Mouse (Mus musculus) urinary bladder, adult 2 months (tissue): Measurements from ENCODE around the gene Dnajc9. TPM values are rescaled to one million over a fixed set of nuclear protein-coding genes. Genes with fewer than 3 reads are reported as not detected.

Experiments
- DNase-seq: peaks from one replicate; pipeline ENCODE4 v3.0.0; 2022; ENCODE audit warnings: low spot score
- polyA plus RNA-seq: library from polyadenylated mRNA; depleted of rRNA; stranded (reverse); fragments of >200 nt; gene quantifications from 2 replicates; pipeline ENCODE4 v1.2.3, GENCODE M21; 2012; rRNA removed

Gene Dnajc9
- 21.8 and 24.8 TPM in 2 replicates for polyA plus RNA-seq

GRCm38 (mm10) chr14:20388441-20389129, at the start of gene Dnajc9:
Gene Dnajc9 (minus strand): TSS chr14:20388910.
- peak; percentile 91 for DNase-seq

DNA sequence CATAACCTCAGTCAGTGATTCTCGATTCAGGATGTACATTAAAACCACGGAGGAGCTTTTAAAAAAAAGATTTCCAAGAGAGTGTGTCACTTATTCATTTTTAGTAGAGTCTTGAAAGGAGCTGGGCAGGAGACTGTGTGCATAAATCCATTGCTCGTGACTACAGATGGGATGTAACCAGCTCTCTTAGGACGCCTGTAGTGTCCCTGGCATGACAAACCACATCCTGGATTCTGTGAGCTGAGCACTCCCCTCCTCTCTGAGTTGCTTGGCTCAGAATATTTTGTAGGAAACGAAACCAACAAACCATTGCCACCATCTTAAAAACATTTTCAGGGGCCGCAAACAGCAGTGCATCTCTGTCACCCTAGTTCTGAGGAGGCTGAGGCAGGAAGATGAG, 48.3 kb upstream of the Dnajc9 start:
- DNase-seq, result no peak

- no peak for DNase-seq
Observed at GRCm38 (mm10) chr14:20432420-20432819, 43.7 kb upstream of the Dnajc9 start.

GRCm38 (mm10) chr14:20431726-20432125, 43.0 kb upstream of the Dnajc9 start:
- DNase-seq, result no peak

DNA sequence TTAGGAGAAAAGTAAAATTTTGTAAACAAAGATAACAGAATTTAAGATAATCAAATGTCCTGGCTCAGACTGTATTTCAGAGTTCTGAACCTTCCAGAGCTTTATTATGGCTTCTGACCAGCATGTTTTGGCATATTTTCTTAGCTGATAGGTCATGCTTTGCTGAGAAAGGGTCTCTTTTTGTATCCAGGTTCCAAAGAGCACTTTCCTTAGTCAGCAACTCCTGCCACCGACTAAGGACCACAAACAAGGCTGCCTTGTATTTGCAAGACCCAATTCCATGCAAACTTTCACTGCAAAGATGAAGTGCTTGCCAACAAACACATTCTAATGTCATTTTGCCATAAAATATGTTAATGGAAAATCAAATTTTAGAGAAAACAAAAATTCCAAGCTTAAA, 41.1 kb upstream of the Dnajc9 start:
- no peak for DNase-seq

DNA sequence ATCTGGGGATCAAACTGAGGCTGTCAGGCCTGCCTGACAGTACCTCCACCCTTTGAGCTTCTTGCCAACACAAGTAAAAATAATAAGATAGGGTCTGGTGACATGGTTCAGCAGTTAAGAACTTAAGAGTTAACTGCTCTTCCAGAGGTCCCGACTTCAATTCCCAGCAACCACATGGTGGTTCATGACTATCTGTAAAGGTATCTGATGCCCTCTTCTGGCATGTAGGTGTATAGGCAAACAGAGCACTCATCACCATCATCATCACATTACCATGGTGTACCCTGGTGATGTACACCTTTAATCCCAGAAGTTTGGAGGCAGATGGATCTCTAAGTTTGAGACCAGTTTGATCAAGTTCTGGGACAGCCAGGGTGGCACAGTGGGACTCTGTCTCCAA, 39.9 kb upstream of the Dnajc9 start:
- no peak for DNase-seq

DNA sequence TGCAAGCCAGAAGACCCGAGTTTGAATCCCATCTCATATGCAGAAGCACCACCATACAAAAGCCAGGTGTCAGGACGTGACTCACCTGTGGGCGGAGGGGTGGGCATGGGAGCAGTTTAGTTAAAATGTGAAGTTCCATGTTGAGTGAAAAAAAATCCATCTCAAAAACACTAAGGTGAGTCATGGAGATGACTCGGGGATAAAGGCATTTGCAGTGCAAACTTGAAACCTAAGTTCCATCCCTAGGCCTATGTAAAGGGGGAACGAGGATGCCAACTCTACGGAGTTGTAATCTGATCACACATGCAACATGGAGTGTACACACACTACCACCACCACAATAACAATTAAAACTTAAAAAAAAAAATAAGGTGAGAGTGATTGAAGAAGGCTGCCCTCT, 34.3 kb upstream of the Dnajc9 start:
- no peak for DNase-seq

DNA sequence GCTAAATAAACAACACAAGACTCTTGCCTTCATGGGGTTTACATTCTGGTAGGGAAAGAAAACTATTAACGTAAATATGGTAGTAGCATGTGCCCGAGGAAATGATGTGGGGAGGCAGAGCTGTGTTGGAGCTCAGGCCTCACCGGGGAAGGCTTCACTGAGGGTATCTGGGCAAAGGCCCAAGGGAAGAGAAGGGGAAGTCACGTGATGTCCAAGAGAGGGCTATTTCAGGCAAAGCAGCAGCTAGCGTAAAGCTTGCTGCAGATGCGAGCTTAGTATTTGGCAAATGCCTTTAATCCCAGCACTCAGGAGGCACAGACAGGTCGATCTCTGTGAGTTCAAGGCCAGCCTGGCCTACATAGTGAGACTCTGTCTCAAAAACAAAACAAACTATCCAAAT, 33.5 kb upstream of the Dnajc9 start:
- DNase-seq, result no peak

DNA sequence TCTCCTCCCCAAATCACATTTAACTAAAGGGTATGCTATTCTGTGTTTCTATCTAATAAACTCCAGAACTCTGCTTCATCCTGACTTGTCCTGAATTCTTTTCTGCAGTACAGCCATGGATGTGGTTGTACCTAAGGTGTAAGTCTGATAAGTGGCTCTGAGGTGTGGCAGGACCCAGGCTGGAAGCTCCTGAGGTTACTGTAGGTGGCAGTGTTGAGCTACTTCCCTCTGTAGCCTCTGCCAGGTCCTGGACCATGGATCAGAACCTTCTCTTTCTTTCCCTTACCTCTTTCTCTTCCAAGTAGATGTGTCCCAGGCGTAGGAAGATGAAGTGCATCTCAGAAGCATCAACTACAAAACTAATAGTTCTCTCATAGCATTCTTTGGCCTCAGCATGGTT, 11.4 kb upstream of the Dnajc9 start:
- DNase-seq, result no peak

DNA sequence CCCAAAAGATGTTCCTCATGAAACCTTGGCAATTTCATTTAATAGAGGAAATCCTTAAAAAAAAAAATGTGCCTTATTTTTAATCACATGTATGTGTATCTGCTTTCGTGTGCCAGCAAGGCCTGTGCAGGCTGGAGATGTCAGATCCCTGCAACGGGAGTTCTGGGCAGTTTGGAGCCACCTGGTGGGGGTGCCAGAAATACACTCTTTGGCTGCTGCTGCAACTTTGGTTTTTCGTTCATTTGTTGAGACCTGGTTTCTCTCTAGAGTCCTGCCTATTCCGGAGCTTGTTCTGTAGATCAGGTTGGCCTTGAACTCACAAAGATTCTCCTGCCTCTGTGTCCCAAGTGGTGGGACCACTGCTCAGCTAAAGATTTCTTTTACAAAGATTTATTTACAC, 10.2 kb upstream of the Dnajc9 start:
- DNase-seq, result no peak

DNA sequence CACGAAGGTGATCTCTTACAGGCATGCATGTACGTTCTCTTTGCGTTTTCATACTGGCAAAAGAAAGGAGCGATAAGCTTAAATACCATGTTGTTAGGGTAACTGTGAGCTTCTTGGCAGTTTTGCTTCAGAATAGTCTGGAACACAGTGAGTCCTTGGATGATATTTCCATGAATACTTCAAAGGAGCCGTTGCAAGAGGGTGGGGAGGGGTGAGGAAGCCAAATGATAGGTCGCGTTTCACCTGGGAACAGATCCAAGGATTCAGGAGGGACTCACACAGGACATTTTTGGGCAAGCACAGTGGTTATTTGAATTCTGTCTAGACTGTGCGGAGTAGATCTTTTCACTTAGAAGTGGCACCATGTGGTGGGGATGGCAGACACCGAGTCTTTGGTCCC, 8.5 kb upstream of the Dnajc9 start:
- DNase-seq, result no peak

GRCm38 (mm10) chr14:20393205-20393913, 4.6 kb upstream of the Dnajc9 start, which contains the start of gene Mrps16:
Gene Mrps16 (minus strand): TSS chr14:20393634.
- peak; percentile 82 for DNase-seq

GRCm38 (mm10) chr14:20392326-20392725, 3.6 kb upstream of the Dnajc9 start:
- DNase-seq, result no peak

DNA sequence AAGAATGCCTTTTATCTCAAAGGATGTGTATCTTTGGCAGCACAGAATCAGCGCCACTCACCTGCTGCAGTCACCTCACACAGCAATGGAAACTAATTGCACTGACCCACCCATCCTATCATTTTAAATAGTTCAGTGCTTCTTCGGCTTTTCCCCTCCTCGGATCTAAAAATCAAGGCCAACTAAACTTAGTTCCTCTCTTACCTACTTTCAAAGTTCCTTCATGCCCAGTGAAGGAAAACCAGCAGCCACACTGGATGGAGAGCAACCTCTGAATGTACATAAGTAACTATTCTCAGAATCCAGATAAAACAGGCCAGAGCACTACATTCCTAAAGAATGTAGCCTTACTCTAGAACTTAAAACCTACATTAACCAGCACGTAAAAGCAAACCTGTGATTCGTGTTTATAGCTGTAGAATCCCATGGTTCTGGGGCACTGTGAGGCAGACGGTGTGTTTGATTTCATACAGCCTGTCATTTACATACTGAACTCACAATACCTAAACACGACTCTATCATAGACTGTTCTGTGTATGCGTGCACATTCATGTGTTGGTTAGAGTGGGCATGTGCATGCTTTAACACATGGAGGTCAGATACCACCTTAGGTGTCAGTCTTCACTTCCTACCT, 853 bp upstream of the Dnajc9 start:
- no peak for DNase-seq

DNA sequence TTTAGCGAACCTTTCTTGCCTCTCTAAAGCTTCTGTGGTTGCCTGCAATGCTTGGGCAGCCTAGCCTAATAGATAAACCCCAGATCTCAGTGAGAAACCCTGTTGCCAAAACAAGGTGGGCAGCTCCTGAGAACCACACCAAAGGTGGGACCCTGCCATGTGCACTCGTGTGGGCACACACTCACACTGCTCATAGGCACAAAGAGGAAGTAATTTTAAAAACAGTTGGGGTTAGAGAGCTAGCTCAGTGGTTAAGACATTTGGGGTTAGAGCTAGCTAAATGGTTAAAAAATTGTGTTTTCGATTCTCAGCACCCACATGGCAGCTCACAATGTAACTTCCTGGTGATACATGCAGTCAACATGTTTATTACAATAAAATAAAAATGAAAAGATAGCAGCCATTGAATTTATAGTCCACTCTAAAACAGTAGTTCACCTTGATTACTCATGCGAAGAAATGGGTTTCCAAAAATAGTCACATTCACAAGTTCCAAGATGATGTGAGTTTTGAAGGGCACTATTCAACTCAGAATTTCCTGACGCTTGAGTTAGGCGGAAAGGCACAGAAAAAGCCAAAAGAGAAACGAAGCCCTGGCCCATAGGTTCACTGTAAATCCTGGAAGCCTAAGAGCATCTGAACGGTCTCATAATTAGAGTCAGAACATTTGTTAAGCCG, 8.8 kb downstream of the Dnajc9 start:
- no peak for DNase-seq

DNA sequence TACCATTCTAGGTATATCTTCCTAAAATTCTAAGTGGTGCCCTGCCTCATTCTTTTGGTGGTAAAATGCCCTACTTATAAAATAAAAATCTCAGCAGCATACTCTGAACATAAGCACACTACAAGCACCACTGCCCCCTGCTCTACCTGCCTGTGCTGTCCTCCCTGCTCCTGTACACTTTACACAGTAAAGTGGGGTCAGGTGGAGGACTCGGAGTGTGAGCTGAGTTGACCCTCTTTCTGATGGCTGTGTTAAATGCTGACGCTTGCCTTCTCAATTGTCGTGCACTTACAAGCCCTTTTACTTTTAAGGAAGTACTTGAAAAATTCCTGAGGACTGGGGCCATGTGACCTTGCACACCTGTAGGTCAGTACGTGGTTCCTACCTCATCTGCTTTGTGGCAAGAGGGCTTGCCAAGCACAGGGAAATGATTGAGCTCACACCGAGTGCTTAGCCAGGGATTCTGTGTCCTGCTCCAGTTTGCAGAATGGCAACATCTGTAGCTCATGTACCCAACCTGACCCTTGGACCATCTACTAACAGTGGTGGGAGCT, 9.5 kb downstream of the Dnajc9 start:
- no peak for DNase-seq

DNA sequence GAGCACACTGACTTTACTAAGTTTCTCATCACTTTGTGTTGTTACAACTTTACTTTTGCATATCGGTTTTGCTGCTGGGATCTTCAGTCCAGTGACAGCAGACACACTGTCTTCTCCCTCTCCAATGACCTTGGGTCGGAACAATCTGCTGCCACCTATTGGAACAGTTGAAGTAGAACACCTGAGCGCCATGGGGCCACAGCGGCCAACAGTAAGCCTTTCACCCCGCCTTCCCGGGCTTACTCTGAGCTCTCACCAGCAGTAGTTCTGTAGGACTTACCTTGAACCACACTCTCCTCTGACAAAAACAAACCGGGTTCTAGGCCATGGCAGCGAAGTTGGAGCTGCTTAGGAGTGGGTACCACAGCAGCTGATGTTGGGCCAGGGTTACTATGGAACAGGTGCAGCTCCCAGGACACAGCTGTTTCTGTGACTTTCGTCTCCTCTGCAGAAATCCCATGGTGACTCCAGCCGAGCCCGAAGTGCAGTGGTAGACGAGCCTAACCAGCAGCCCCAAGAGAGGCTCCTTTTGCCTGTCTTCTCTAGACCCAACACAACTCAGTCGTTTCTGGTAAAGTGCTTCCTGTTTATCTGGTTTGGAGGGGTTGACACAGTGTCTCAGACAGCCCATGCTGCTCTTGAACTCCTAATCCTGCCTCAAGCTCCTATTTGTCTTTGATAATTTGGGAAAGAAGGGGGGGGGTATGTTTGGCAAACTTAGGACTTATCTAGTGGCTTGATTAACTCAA, 10.2 kb downstream of the Dnajc9 start:
- no peak for DNase-seq

- DNase-seq, result no peak
Observed at GRCm38 (mm10) chr14:20377112-20377521, 11.6 kb downstream of the Dnajc9 start.

GRCm38 (mm10) chr14:20371854-20372253, 16.9 kb downstream of the Dnajc9 start:
- no peak for DNase-seq

GRCm38 (mm10) chr14:20370798-20371197, 17.9 kb downstream of the Dnajc9 start:
- DNase-seq, result no peak

DNA sequence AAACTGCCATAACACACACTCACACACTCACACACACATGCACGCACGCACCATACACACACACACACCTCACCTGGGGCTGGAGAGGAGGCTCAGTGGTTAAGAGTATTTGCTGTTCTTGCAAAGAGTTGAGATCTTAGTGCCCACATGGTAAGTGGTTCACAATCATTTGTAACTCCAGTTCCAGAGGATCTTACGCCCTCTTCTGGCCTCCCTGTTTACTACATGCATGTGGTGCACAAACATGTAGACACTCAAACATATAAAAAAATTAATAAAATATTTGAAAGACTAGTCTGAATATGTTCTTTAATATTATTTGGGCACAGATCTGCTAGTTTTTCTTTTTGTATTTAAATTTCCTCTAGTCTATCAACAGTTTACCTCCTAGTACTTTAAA, 20.4 kb downstream of the Dnajc9 start:
- no peak for DNase-seq
